Mouse (Mus musculus) kidney, postnatal 0 days (tissue): ENCODE data around the gene Kmt2a. TPM values are rescaled to one million over a fixed set of nuclear protein-coding genes. Genes with fewer than 3 reads are reported as not detected.

ENCODE experiments used
- ATAC-seq: fragments of 200-750 bp; cut with Nextera tagmentation; replicated peaks from 2 replicates; pipeline ENCODE4 v1.8.0; 2017; ENCODE audit warnings: low read depth, moderate number of reproducible peaks, moderate TSS enrichment, moderate library complexity; ENCODE audit not compliant: low FRiP score
- DNase-seq: peaks from one replicate; pipeline ENCODE4 v3.0.0-alpha.2; 2016; ENCODE audit warnings: low spot score
- H3K27ac ChIP-seq: fragments of 300-500 bp; sonication (generic); 2 replicates; pipeline ENCODE4 v1.5.1; 2014; ENCODE audit warnings: mild to moderate bottlenecking
- H3K27me3 ChIP-seq: fragments of 300-500 bp; sonication (generic); 2 replicates; pipeline ENCODE4 v1.6.1; 2014; ENCODE audit warnings: low read length, mixed read lengths; ENCODE audit not compliant: insufficient read depth
- H3K36me3 ChIP-seq: fragments of 300-500 bp; sonication (generic); 2 replicates; pipeline ENCODE4 v1.6.1; 2014; ENCODE audit warnings: low read length, mixed read lengths; ENCODE audit not compliant: insufficient read depth
- H3K4me1 ChIP-seq: fragments of 300-500 bp; sonication (generic); replicated peaks from 2 replicates; pipeline ENCODE4 v1.6.1; 2014; ENCODE audit warnings: antibody characterized with exemption, low read length, mixed read lengths; ENCODE audit not compliant: insufficient read depth
- H3K4me2 ChIP-seq: fragments of 300-500 bp; sonication (generic); 2 replicates; pipeline ENCODE4 v1.6.1; 2014; ENCODE audit warnings: mild to moderate bottlenecking, low read length, moderate library complexity, mixed read lengths
- H3K4me3 ChIP-seq: fragments of 300-500 bp; sonication (generic); replicated peaks from 2 replicates; pipeline ENCODE4 v1.5.1; 2014; ENCODE audit warnings: low read depth, low read length
- H3K9ac ChIP-seq: fragments of 300-500 bp; sonication (generic); 2 replicates; pipeline ENCODE4 v1.6.1; 2014; ENCODE audit warnings: low read depth, low read length
- H3K9me3 ChIP-seq: fragments of 300-500 bp; sonication (generic); replicated peaks from 2 replicates; pipeline ENCODE4 v1.6.1; 2016; ENCODE audit warnings: low read length, inconsistent platforms, mixed read lengths
- CTCF ChIP-seq: IDR thresholded peaks from 2 replicates; pipeline ENCODE4 v1.5.1; 2016; ENCODE audit warnings: antibody characterized with exemption, low read depth, mild to moderate bottlenecking, moderate library complexity
- WGBS: fragments of 180-500 bp; shearing (Covaris S2); extraction: QIAGEN DNeasy Blood & Tissue Kit; methylation state at CpG from one replicate; pipeline ENCODE4 v1.1.7; 2014; 5-methylcytosine and 5-hydroxymethylcytosine counted together
- polyA plus RNA-seq: library from polyadenylated mRNA; unstranded; fragments of >200 nt; fragmentation: Nextera tagmentation; extraction: Ambion mirVana; gene quantifications from 2 replicates; pipeline ENCODE4 v1.2.1, GENCODE M21; 2015

Gene Kmt2a
- polyA plus RNA-seq, 1 experiment from 2014 or later = 6.6 TPM

DNA sequence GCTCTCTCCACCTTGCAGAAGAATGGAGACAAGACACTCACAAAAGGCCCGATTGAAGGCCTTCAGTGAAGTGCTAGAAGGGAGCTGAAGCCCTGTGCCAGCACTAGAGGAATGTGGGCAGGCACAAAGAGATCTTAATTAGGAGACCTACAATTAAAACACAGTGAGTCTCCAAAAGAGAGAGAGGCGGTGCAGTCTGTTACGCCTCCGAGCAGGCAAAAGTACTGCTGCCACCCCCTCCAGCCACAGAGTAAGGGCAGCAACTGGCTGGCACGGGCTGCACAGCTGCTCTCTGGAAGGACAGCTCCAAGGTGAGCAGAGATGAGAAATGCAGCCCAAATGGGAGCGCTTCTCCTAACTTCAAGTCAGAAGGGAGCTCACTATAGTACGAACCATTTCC lies 5.6 kb downstream of the Kmt2a start:
- no peak for DNase-seq
- Histone ChIP-seq H3K9ac (no peak overlapping the region), H3K4me3 (no peak overlapping the region), H3K27me3 (no peaks in the 10 kb centered on the region), H3K36me3 (no peaks in the 10 kb centered on the region), H3K4me1 (peaks cover 24% of the 10 kb centered on the region), H3K4me2 (no peak overlapping the region), H3K9me3 (no peaks in the 10 kb centered on the region), H3K27ac (no peak overlapping the region)
- WGBS = 42% methylated on average over 7 of the region's 7 CpGs
- no peak for ATAC-seq
- no peak for TF ChIP-seq CTCF

DNA sequence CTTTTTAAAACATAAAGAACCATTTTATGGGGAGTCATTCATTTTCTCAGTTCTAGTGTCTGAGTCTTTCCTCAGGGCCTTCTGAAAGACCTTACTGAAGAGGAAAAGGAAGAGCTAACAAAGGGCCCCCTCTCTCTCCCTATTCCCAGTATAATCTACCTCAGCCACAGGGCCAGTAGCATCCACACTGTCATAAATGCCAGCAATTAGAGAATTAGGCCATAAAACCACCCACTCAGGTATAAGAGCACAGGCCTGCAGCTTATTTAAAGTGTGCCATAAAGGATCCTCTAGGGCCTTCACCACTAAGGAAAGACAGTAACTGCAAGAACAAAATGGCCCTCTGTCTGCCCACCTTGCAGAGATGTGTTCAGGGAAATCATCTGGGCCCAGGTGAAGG lies 6.9 kb downstream of the Kmt2a start:
- H3K4me1 ChIP-seq = peaks cover 24% of the 10 kb centered on the region
- no peak for TF ChIP-seq CTCF
- H3K36me3 ChIP-seq = peaks cover 3% of the 10 kb centered on the region; the same call in 1 of the 2 replicates
- ATAC-seq = no peak
- no peak for DNase-seq
- H3K27me3 ChIP-seq = no peaks in the 10 kb centered on the region
- no peaks in the 10 kb centered on the region for H3K9me3 ChIP-seq
- H3K27ac ChIP-seq = no peak overlapping the region
- H3K9ac ChIP-seq = no peak overlapping the region
- H3K4me3 ChIP-seq = no peak overlapping the region
- no peak overlapping the region for H3K4me2 ChIP-seq

DNA sequence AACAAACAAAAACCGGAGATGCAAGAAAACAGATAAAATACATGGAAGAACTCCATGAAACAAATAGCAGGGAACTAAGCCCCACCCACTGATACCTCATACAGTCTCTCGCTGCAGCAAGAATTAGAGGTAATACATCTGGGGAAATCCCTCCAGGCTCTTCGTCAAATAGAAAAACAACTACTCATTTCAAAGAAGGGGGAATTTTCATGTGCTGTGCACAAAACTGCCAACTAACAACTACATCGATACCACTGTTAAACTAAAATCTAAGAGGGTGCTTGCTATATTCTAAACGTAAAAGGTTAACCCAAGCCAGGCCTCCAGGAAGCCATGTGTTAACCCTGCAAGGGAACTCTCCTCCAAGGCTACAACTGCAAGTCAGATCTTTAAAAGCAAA lies 7.4 kb downstream of the Kmt2a start:
- peaks cover 19% of the 10 kb centered on the region for H3K4me1 ChIP-seq
- WGBS = 39% methylated on average over 5 of the region's 5 CpGs
- H3K36me3 ChIP-seq = peaks cover 3% of the 10 kb centered on the region; the same call in 1 of the 2 replicates
- TF ChIP-seq CTCF = no peak
- ATAC-seq = no peak
- H3K9me3 ChIP-seq = no peaks in the 10 kb centered on the region
- no peaks in the 10 kb centered on the region for H3K27me3 ChIP-seq
- H3K9ac ChIP-seq = no peak overlapping the region
- H3K4me3 ChIP-seq = no peak overlapping the region
- DNase-seq = no peak
- no peak overlapping the region for H3K4me2 ChIP-seq
- H3K27ac ChIP-seq = no peak overlapping the region

DNA sequence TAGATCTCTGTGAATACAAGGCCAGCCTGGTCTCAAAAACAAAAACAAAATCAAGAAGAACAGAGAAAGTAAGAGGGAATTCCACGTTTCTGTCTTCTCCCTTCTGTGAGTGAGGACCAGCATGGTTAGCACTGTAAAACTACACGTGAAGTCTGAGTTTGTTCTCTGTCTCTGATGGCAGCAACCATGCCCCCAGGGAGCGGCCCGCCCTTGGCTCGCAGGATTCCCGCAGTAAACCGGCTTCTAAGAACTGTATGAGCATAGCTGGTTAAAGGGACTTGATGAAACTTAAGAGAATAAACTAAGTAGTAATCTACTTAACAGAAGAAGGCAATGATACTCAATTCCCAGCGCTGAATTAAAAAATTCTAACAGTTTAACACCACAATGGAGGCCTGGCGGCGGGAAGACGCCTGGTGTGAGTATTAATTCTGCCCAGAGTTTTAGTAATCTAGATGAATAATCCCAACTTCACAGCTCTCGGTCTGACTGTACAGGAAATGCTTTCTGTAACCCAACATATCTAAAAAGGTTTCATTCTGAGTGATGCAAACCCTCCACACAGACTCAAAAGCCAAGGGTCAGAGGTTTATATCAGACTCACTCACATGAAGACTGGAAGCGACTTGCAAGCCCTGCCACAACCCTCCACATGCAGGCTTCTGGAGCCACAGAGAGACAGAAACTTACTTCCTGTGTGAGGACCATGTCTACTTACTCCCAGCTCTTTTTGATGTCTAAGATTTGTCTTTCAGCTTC lies 12.6 kb downstream of the Kmt2a start:
- Histone ChIP-seq H3K27me3 (no peaks in the 10 kb centered on the region), H3K4me1 (0 out of 2 replicates have a peak, but pooled peaks cover 5% of the 10 kb centered on the region), H3K27ac (no peak overlapping the region), H3K4me3 (no peak overlapping the region), H3K9ac (no peak overlapping the region), H3K36me3 (peaks cover 10% of the 10 kb centered on the region; the same call in 1 of the 2 replicates), H3K9me3 (no peaks in the 10 kb centered on the region), H3K4me2 (no peak overlapping the region)
- ATAC-seq = no peak
- WGBS = 76% methylated on average over 13 of the region's 13 CpGs
- DNase-seq = no peak
- no peak for TF ChIP-seq CTCF

DNA sequence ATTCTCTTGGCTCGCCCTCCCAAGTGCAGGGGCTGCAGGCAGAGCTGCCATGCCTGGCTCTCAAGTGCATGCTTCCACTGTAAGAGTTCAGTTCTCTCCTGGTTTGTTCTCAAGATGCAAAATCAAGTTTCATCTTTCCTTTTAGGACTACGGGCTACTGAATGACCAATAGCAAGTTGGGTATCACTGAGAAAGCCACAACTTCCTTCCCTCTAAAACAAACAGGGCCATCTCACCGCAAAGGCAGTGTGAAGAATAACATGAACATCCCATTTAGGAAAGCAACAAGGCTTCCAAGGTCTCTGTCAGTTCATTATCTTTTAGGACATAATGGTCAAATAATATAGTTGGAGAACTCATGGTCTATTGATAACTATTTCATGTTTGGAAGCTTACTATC lies 13.4 kb downstream of the Kmt2a start:
- Histone ChIP-seq H3K4me2 (no peak overlapping the region), H3K4me1 (0 out of 2 replicates have a peak, but pooled peaks cover 5% of the 10 kb centered on the region), H3K36me3 (peaks cover 10% of the 10 kb centered on the region; the same call in 1 of the 2 replicates), H3K9ac (no peak overlapping the region), H3K27ac (no peak overlapping the region), H3K9me3 (no peaks in the 10 kb centered on the region), H3K27me3 (no peaks in the 10 kb centered on the region), H3K4me3 (no peak overlapping the region)
- no peak for TF ChIP-seq CTCF
- DNase-seq = no peak
- ATAC-seq = no peak
- 82% methylated on average over 3 of the region's 3 CpGs for WGBS

DNA sequence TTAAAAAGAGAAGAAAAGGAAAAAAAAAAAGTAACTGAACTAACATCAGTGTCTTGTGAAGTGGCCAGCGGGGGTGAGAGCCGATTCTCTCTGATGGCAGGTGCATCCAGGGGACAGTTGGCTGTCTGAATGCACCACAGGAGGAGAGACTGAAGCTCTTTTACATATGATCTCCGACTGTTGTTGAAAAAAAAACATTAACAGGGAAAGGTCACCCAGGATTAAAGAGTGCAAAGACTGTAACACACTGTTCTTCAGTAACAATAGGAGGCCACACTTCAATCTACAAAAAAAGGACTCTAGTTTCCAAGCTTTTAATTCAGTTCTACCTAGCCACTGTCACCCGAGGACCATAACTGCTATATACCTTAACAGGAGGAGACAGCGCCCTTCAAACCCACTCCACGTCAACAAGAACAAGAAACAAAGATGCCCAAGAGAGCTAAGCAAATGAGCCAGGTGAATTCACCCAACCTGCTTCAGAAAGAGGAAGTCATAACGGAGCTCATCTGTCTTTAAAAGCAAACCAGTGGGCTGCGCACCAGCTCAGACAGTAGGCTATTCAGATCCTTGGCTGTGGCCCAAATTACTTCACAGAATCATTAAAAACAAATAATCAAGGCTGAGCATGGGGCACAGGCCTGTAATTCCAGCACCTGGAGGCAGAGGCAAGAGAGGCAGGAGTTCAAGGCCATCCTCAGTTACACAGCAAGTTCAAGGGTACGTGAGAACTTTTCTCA lies 14.4 kb downstream of the Kmt2a start:
- no peak for DNase-seq
- 57% methylated on average over 9 of the region's 9 CpGs for WGBS
- Histone ChIP-seq H3K4me1 (0 out of 2 replicates have a peak, but pooled peaks cover 5% of the 10 kb centered on the region), H3K9me3 (no peaks in the 10 kb centered on the region), H3K36me3 (peaks cover 10% of the 10 kb centered on the region; the same call in 1 of the 2 replicates), H3K27ac (no peak overlapping the region), H3K9ac (no peak overlapping the region), H3K4me2 (no peak overlapping the region), H3K27me3 (no peaks in the 10 kb centered on the region), H3K4me3 (no peak overlapping the region)
- no peak for TF ChIP-seq CTCF
- ATAC-seq = no peak
